Mouse (Mus musculus) cerebellum, adult 2 months (tissue): ENCODE results near the gene Ncf4. TPM values are rescaled to one million over a fixed set of nuclear protein-coding genes. Genes with fewer than 3 reads are reported as not detected.

ENCODE experiments used
- DNase-seq, 2 experiments: peaks; one replicate each; pipeline ENCODE4 v3.0.0; 2021
- H3K27ac ChIP-seq: fragments of 200-500 bp; 2 replicates; pipeline ENCODE4 v1.5.1; 2012; ENCODE audit warnings: low read length, control low read depth, inconsistent platforms; ENCODE audit not compliant: insufficient read depth
- H3K27me3 ChIP-seq: fragments of 200-500 bp; 2 replicates; pipeline ENCODE4 v1.6.1; 2012; ENCODE audit warnings: inconsistent platforms, mild to moderate bottlenecking, low read length, moderate library complexity; ENCODE audit not compliant: control insufficient read depth, insufficient read depth
- H3K4me1 ChIP-seq: fragments of 200-500 bp; 2 replicates; pipeline ENCODE4 v1.6.1; 2011; ENCODE audit warnings: low read length; ENCODE audit not compliant: control insufficient read depth, insufficient read depth
- H3K4me3 ChIP-seq: fragments of 200-500 bp; replicated peaks from 2 replicates; pipeline ENCODE3; 2011; ENCODE audit warnings: mild to moderate bottlenecking, low read depth, low read length, control low read depth; ENCODE audit not compliant: insufficient read depth
- CTCF ChIP-seq: fragments of 200-500 bp; IDR thresholded peaks from 2 replicates; pipeline ENCODE4 v1.5.1; 2011; ENCODE audit warnings: low read depth, mild to moderate bottlenecking, control low read depth, low read length, moderate library complexity, borderline replicate concordance; ENCODE audit not compliant: insufficient read depth
- POLR2A ChIP-seq: fragments of 200-500 bp; IDR thresholded peaks from 2 replicates; pipeline ENCODE4 v1.6.1; 2011; ENCODE audit warnings: low read length, control low read depth, borderline replicate concordance; ENCODE audit not compliant: insufficient read depth
- WGBS: fragments of 180-500 bp; shearing (Covaris S2); methylation state at CpG from one replicate; pipeline ENCODE4 v1.1.7; 2018; 5-methylcytosine and 5-hydroxymethylcytosine counted together
- polyA plus RNA-seq: library from polyadenylated mRNA; depleted of rRNA; stranded (reverse); fragments of >200 nt; gene quantifications from 2 replicates; pipeline ENCODE4 v1.2.3, GENCODE M21; 2012; rRNA removed

Ncf4 gene
- polyA plus RNA-seq, result 0.77 and 0.84 TPM in 2 replicates

- Histone ChIP-seq H3K4me1 (no peaks in the 10 kb centered on the region), H3K27me3 (no peaks in the 10 kb centered on the region), H3K27ac (no peak within 1 kb of the TSS), H3K4me3 (no peak within 1 kb of the TSS)
- no peak for TF ChIP-seq POLR2A
- TF ChIP-seq CTCF, result no peak
- DNase-seq, result no peak
- 76% methylated on average over 7 of the region's 7 CpGs for WGBS
These were observed at the start of gene Ncf4 for GRCm38 (mm10) chr15:78244695-78245492. TSS of gene Ncf4 (plus strand) at chr15:78244801.

GRCm38 (mm10) chr15:78195096-78195880, 49.3 kb upstream of the Ncf4 start:
- no peaks in the 10 kb centered on the region for H3K27me3 ChIP-seq
- peak in 1 of 2 experiments; percentile 50 for DNase-seq

GRCm38 (mm10) chr15:78204053-78204847, 40.4 kb upstream of the Ncf4 start:
- WGBS, result 2% methylated on average over 41 of the region's 41 CpGs
- TF ChIP-seq CTCF (no peak), POLR2A (0 out of 2 replicates have a peak, but pooled peaks have one; percentile 12)
- Histone ChIP-seq H3K4me3 (peak overlapping the region; percentile 37), H3K4me1 (no peaks in the 10 kb centered on the region; the same call in 1 of the 2 replicates), H3K27me3 (peaks cover 1% of the 10 kb centered on the region; the same call in 1 of the 2 replicates), H3K27ac (no peak overlapping the region)
- DNase-seq, result peak; percentile 67 to 68

More at GRCm38 (mm10) chr15:78195096-78195880, 49.3 kb upstream of the Ncf4 start:
- no peak overlapping the region for H3K4me3 ChIP-seq
- peaks cover 8% of the 10 kb centered on the region; the same call in 1 of the 2 replicates for H3K4me1 ChIP-seq
- no peak overlapping the region for H3K27ac ChIP-seq
- WGBS, result 83% methylated on average over 28 of the region's 28 CpGs
- TF ChIP-seq CTCF (no peak), POLR2A (no peak)

GRCm38 (mm10) chr15:78205192-78205591, 39.4 kb upstream of the Ncf4 start:
- H3K27ac ChIP-seq, result no peak overlapping the region
- H3K4me1 ChIP-seq, result no peaks in the 10 kb centered on the region; the same call in 1 of the 2 replicates
- no peak overlapping the region for H3K4me3 ChIP-seq
- WGBS, result 51% methylated on average over 3 of the region's 3 CpGs
- peak in 1 of 2 experiments; percentile 28 for DNase-seq
- H3K27me3 ChIP-seq, result peaks cover 1% of the 10 kb centered on the region; the same call in 1 of the 2 replicates
- TF ChIP-seq CTCF, result 0 out of 2 replicates have a peak, but pooled peaks have one; percentile 10
- no peak for TF ChIP-seq POLR2A

- peaks cover 1% of the 10 kb centered on the region; the same call in 1 of the 2 replicates for H3K27me3 ChIP-seq
- no peak for TF ChIP-seq POLR2A
- no peak for TF ChIP-seq CTCF
- no peak for DNase-seq
- 87% methylated on average over 7 of the region's 7 CpGs for WGBS
- H3K27ac ChIP-seq, result no peak within 1 kb of the TSS
- H3K4me3 ChIP-seq, result no peak within 1 kb of the TSS
- no peaks in the 10 kb centered on the region; the same call in 1 of the 2 replicates for H3K4me1 ChIP-seq
These were observed 38.3 kb upstream of the Ncf4 start, which contains the start of gene Pvalb for GRCm38 (mm10) chr15:78206312-78206711. TSS of gene Pvalb (minus strand) at chr15:78206400.

GRCm38 (mm10) chr15:78210203-78210602, 34.4 kb upstream of the Ncf4 start:
- Histone ChIP-seq H3K27ac (no peak overlapping the region), H3K4me1 (no peaks in the 10 kb centered on the region; the same call in 1 of the 2 replicates), H3K27me3 (no peaks in the 10 kb centered on the region), H3K4me3 (no peak overlapping the region)
- 65% methylated on average over 4 of the region's 4 CpGs for WGBS
- TF ChIP-seq CTCF (no peak), POLR2A (no peak)
- no peak for DNase-seq

- H3K27me3 ChIP-seq, result no peaks in the 10 kb centered on the region
- TF ChIP-seq CTCF, result no peak
- TF ChIP-seq POLR2A, result no peak
- DNase-seq, result no peak
- no peak overlapping the region for H3K27ac ChIP-seq
- H3K4me1 ChIP-seq, result no peaks in the 10 kb centered on the region
- H3K4me3 ChIP-seq, result no peak overlapping the region
- 54% methylated on average over 8 of the region's 8 CpGs for WGBS
These were observed 33.2 kb upstream of the Ncf4 start for GRCm38 (mm10) chr15:78211367-78211766.

GRCm38 (mm10) chr15:78215269-78215668, 29.3 kb upstream of the Ncf4 start:
- WGBS, result 70% methylated on average over 9 of the region's 9 CpGs
- H3K27ac ChIP-seq, result no peak overlapping the region

More at GRCm38 (mm10) chr15:78215269-78215668, 29.3 kb upstream of the Ncf4 start:
- DNase-seq, result no peak
- Histone ChIP-seq H3K4me1 (no peaks in the 10 kb centered on the region), H3K27me3 (no peaks in the 10 kb centered on the region), H3K4me3 (no peak overlapping the region)
- TF ChIP-seq CTCF, result no peak
- TF ChIP-seq POLR2A, result no peak
